Mouse (Mus musculus): ENCODE data around the gene Rab2b.
"Not testable (repeated sequence)": the region's sequence is repeated elsewhere in the genome, so short reads cannot be mapped to it uniquely, and the experiment has no call there.

Rab2b gene

GRCm38 (mm10) chr14:52278932-52279746 is at the start of gene Rab2b, which contains the start of gene Tox4:
Gene Rab2b (minus strand): TSS chr14:52279545.
Gene Tox4 (plus strand): TSS chr14:52279146.
- DNase-seq (ENCODE audit: low spot score) = peak; percentile 98

- no peak for DNase-seq (ENCODE audit: low spot score)
Measured at GRCm38 (mm10) chr14:52327910-52328812, 48.8 kb upstream of the Rab2b start, which contains the start of gene Sall2. Gene Sall2 (minus strand): TSS chr14:52328762.

GRCm38 (mm10) chr14:52327375-52327901 is 48.1 kb upstream of the Rab2b start:
- no peak for DNase-seq (ENCODE audit: low spot score)

DNA sequence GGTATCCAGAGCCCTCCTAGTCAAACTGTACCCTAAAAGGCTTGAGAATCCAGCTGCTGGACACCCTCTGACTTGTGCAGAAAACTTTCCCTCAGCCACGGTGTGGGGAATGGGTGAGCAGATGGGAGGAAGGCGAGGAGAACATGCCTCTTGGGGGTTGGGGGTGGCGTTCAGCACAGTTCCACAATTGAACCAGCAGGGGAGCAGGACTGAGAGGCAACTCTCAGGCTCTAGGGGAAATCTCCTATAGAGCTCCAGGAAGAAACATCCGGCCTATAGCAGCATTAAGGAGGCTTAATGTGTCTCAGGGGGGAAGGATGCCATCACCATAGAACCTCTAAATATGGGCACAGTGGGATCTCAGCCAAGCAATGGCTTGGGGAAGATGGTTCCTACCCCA is 46.5 kb upstream of the Rab2b start:
- no peak for DNase-seq (ENCODE audit: low spot score)

- DNase-seq (ENCODE audit: low spot score) = peak; percentile 40
Measured at GRCm38 (mm10) chr14:52319361-52319760, 40.0 kb upstream of the Rab2b start.

DNA sequence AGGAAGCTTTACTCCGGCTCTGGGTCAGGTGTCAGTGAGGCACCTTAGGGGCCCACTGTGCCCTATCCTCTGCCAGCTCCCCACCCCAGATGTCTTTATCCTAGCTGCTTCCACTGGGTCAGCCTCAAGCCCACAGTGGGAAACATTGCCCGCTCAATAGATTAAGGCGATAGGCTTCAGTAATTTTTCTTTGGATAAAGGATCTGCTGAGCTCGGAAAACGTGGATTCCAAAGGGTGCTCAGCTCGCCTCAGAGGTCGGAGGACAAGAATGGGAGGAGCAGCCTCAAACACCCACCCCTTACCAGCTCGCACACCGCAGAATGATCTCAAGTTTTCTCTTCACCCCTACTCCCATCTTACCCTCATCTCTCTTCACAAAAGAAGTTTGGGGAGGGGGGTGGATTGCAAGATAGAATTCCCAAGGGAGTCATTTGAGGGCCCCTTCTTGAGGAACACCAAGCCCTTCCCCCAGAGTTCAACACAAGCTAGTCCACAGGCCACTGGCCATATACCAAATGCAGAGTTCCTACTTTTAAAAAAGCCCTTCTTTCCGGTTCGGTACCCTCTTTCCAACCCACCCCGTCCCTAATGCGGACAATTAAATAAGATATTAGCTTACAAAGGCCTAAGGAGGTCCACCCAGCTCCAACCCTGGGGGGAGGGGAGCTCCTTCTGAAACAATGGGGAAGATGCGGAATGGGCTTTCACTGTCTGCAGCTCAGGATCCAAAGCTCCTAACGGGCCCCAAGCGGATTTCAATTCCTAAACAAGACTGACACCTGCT is 37.3 kb upstream of the Rab2b start:
- DNase-seq (ENCODE audit: low spot score) = peak; percentile 65

DNA sequence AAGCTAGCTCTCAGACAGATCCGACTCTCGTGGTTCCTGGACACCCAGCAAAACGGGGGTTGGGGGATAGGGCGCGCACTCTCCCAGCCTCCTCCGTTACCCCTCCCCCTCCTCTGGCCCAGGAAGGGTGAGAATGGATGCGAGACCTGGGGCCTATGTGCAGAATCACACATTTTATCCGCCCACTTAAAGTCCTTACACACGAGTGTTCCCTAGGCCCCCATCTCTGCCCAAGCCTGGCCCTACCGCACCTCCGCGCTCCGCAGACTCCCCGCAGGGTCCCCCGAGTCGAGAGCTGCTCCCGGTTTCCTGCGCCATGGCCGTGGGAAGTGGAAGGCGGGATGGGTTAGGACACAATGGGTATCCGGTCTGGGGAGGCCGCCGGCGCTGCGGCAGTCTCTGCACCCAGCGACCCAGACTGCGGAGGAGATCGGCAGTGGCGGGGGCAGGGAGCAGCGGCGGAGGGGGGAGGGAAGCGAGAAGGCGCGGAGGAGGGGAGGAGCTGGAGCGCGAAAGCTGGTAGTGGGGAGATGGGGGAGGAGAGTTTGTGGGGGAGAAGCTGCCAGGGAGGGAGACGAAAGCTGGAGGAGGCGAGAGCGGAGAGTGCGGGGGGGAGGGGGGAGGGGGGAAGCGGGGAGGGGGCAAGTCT is 36.6 kb upstream of the Rab2b start:
- DNase-seq (ENCODE audit: low spot score) = peak; percentile 60

DNA sequence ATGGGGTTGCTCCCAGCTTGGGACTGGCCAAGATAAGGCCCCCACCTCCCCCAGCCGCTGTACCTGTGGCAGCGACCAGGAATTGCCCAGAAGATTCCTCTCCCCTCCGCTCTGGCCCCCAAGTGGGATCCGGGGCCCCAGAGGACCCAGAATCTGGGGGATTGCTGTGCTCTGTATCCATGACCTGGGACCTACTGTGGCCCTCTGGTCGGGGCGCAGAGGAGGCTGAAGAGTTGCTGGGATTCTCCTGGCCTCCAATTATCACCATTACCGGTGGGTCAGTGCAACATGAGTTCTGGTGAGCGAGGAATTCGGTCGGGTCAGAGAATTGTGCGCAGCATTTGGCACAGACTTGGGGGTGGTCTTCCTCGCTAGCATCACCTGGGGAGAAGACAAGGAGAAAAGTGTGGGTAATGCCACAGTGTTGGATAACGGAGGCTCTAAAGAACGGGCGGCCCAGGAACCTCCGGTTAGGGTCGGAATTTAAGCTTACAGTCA is 36.0 kb upstream of the Rab2b start:
- no peak for DNase-seq (ENCODE audit: low spot score)

DNA sequence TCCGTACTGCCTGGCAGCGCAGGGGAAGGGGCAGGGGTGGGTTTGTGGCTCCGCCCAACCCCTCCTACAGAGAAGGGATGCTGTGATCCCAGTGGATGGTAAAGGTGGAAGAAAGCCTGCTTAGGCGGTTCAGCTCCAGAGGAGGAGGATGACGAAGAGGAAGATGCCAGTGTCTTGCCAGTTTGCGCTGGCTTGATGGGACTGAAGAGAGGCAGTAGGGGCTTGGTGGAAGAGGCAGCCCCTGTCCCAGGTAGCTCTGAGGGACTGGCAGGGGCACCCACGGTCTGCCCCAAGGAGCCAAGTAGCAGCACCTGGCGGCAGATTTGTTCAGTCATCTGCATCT is 35.4 kb upstream of the Rab2b start:
- no peak for DNase-seq (ENCODE audit: low spot score)

GRCm38 (mm10) chr14:52313931-52314807 is 34.8 kb upstream of the Rab2b start:
- DNase-seq (ENCODE audit: low spot score) = no peak

DNA sequence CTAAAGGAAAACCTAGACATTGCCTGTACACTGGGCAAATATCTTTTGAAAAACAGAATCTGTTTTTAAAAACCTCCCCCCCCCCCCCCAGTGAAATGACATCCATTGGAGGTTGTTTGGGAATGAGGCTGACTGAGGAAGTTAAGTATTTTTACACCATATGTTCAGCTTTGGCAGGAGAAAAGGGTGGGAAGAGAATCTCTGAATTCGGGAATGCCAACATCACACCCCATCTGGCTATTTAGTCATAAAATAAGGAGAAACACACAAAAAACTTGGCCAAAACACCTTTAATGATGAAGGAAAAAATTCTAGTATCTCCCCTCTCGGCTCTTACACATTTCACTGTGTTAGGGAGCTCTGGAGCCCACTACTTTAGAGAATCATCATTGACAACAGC is 31.6 kb upstream of the Rab2b start:
- DNase-seq (ENCODE audit: low spot score) = no peak

- not testable (repeated sequence) for DNase-seq (ENCODE audit: low spot score)
Measured at GRCm38 (mm10) chr14:52310343-52310742, 31.0 kb upstream of the Rab2b start.

DNA sequence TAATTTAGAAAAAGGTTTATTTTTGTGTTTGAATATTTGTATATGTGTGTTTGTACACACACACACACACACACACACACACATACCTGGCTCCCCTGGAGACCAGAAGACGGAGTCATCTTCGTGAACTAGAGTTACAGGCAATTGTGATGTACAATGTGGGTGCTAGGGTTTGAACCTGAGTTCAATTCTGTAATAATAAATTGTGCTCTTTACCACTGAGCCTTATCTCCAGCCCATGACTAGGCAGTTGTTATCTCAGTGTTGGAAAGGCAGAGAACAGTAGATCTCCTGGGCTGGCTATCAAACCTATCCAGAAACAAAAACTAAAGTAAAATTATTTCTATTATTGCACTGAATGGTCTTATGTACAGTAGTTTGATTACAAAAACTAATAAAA is 26.8 kb upstream of the Rab2b start:
- DNase-seq (ENCODE audit: low spot score) = no peak

DNA sequence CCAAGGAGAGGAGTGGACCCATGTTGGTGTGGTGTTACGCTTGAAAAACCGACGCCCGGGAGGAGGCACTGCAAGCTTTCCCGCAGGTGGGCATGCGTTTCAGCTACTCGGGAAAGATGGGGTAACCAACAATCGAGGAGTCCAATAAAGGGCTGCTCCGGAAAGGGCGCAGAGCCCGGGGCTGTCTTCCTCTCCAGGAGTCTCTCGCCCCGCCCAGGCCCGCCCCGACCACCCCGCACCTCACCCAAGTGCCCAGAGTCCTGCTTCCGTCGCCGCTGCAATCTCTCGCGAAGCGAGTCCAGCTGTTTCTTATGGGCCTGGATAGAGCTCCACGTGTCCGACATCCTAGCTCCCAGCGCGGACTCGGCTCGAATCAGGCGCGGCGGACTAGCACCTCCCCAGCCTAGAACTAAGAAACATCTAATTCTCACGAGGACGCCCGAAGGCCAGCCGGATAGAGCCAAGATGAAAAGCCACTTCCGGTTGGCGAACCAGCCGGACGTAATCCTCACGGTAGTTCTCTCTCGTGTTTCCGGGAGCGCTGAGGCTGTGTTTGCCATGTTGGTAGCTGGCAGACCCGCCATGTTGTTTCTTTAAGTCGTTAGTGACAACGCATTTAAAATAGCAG is 25.4 kb upstream of the Rab2b start, which contains the start of gene Mettl3:
Mettl3 (minus strand) TSS at position 485 of the 628 bp plus-strand sequence.
- peak; percentile 97 for DNase-seq (ENCODE audit: low spot score)

GRCm38 (mm10) chr14:52303517-52303916 is 24.2 kb upstream of the Rab2b start:
- not testable (repeated sequence) for DNase-seq (ENCODE audit: low spot score)

- peak; percentile 67 for DNase-seq (ENCODE audit: low spot score)
Measured at GRCm38 (mm10) chr14:52295558-52296264, 16.4 kb upstream of the Rab2b start.

GRCm38 (mm10) chr14:52284191-52284590 is 4.8 kb upstream of the Rab2b start:
- DNase-seq (ENCODE audit: low spot score) = no peak

- DNase-seq (ENCODE audit: low spot score) = no peak
Measured at GRCm38 (mm10) chr14:52283629-52284028, 4.3 kb upstream of the Rab2b start.

GRCm38 (mm10) chr14:52279747-52280120 is 389 bp upstream of the Rab2b start:
- DNase-seq (ENCODE audit: low spot score) = peak; percentile 32
